17 mouse cellular contexts compared by ENCODE assay signal in genomic region chr8:64348082-64348646, GRCm38 (mm10).
DNase-seq lines count a peak whose midpoint lies in the region; ATAC-seq lines count a peak whose summit lies in the region.
"Had no signal": no experiment of that assay in that cellular context is flagged by ENCODE, and none has a peak within 500 bp of the region (broad histone marks: within the 10 kb centered on the region; RNA-seq: fewer than 3 reads in every experiment).

No protein-coding gene starts in this region.

- no peak for DNase-seq in forebrain, embryonic 10.5 days (ENCODE audit: extremely low spot score, low spot score)
- peak; percentile 7 for DNase-seq in layer of hippocampus, adult 9-11 months
- DNase-seq in layer of hippocampus, adult 11-12 months (ENCODE audit: low spot score) = no peak
- peak; percentile 20 for DNase-seq in R1 (ENCODE audit: low read depth, low spot score)
- DNase-seq in telencephalon, adult 2 months (ENCODE audit: low read depth, low spot score) = peak; percentile 11
- no peak for DNase-seq in Muller cell, postnatal 12 days (ENCODE audit: inconsistent ontology term)
- DNase-seq: adrenal gland, postnatal 10 days; cerebellum, adult 9-10 months; gastrocnemius, postnatal 25 days; heart, adult 2 months; kidney, postnatal 36 days; liver, embryonic 13.5 days; lung, embryonic 14.5 days had no signal

- no peaks in the 10 kb centered on the region for H3K36me3 ChIP-seq in forebrain, embryonic 15.5 days
- no peaks in the 10 kb centered on the region for H3K36me3 ChIP-seq in forebrain, embryonic 10.5 days (replicated peaks)
- H3K36me3 ChIP-seq: G1E; limb, embryonic 13.5 days; liver, embryonic 13.5 days had no signal

- no peak overlapping the region for H3K4me2 ChIP-seq in forebrain, embryonic 15.5 days (replicated peaks)
- H3K4me2 ChIP-seq: limb, embryonic 13.5 days; liver, embryonic 13.5 days; lung, embryonic 14.5 days had no signal

- no peaks in the 10 kb centered on the region for H3K9me3 ChIP-seq in forebrain, embryonic 15.5 days
- no peaks in the 10 kb centered on the region for H3K9me3 ChIP-seq in forebrain, embryonic 10.5 days
- H3K9me3 ChIP-seq: G1E; limb, embryonic 13.5 days; liver, embryonic 13.5 days had no signal

- no peak overlapping the region for H3K9ac ChIP-seq in forebrain, embryonic 15.5 days (replicated peaks)
- H3K9ac ChIP-seq: limb, embryonic 13.5 days; liver, embryonic 13.5 days; lung, embryonic 14.5 days had no signal

- 8% methylated on average over 3 of the region's 3 CpGs for WGBS in forebrain, embryonic 15.5 days
- 76% methylated on average over 3 of the region's 3 CpGs for WGBS in forebrain, embryonic 10.5 days

- H3K4me3 ChIP-seq in forebrain, embryonic 15.5 days = no peak overlapping the region
- no peak overlapping the region for H3K4me3 ChIP-seq in forebrain, embryonic 10.5 days
- H3K4me3 ChIP-seq: heart, adult 2 months; limb, embryonic 13.5 days; liver, embryonic 13.5 days had no signal

- H3K27ac ChIP-seq in forebrain, embryonic 15.5 days (replicated peaks) = no peak overlapping the region
- no peak overlapping the region for H3K27ac ChIP-seq in forebrain, embryonic 10.5 days
- H3K27ac ChIP-seq: heart, adult 2 months; limb, embryonic 13.5 days; liver, embryonic 13.5 days had no signal

- no peaks in the 10 kb centered on the region for H3K27me3 ChIP-seq in forebrain, embryonic 15.5 days
- no peaks in the 10 kb centered on the region for H3K27me3 ChIP-seq in forebrain, embryonic 10.5 days (ENCODE audit: poor library complexity, severe bottlenecking)
- H3K27me3 ChIP-seq: limb, embryonic 13.5 days; liver, embryonic 13.5 days had no signal

- peaks cover 7% of the 10 kb centered on the region; the same call in 1 of the 2 replicates for H3K4me1 ChIP-seq in forebrain, embryonic 15.5 days
- no peaks in the 10 kb centered on the region for H3K4me1 ChIP-seq in forebrain, embryonic 10.5 days
- H3K4me1 ChIP-seq: liver, embryonic 13.5 days had no signal

- ATAC-seq in forebrain, embryonic 15.5 days (replicated peaks) = 0 out of 2 replicates have a peak, but pooled peaks have one; percentile 21
- ATAC-seq: intestine, postnatal 0 days had no signal

Comparison
In these comparisons a context has a peak if more than half of its experiments do, and no peak if none do; other contexts are left out.
1. DNase-seq: peak in layer of hippocampus, adult 9-11 months (single experiment), R1 (single experiment) and telencephalon, adult 2 months (single experiment); none in forebrain, embryonic 10.5 days (single experiment), layer of hippocampus, adult 11-12 months (single experiment) and Muller cell, postnatal 12 days (single experiment).